Mouse (Mus musculus) heart, embryonic 13.5 days (tissue): ENCODE results near the gene Mvb12b. TPM values are rescaled to one million over a fixed set of nuclear protein-coding genes. Genes with fewer than 3 reads are reported as not detected.
"Not testable (repeated sequence)": the region's sequence is repeated elsewhere in the genome, so short reads cannot be mapped to it uniquely, and the experiment has no call there.

Experiments
- ATAC-seq: fragments of 200-750 bp; cut with Nextera tagmentation; 2 replicates; pipeline ENCODE4 v1.8.0; 2017; ENCODE audit warnings: moderate TSS enrichment; ENCODE audit not compliant: insufficient number of reproducible peaks, low FRiP score, low TSS enrichment; ENCODE audit errors: extremely low read depth
- H3K27ac ChIP-seq: fragments of 300-500 bp; sonication (generic); replicated peaks from 2 replicates; pipeline ENCODE4 v1.5.1; 2015; ENCODE audit warnings: moderate library complexity, mild to moderate bottlenecking, inconsistent platforms
- H3K27me3 ChIP-seq: fragments of 300-500 bp; sonication (generic); replicated peaks from 2 replicates; pipeline ENCODE4 v1.6.1; 2015; ENCODE audit warnings: mild to moderate bottlenecking, inconsistent platforms
- H3K36me3 ChIP-seq: fragments of 300-500 bp; sonication (generic); 2 replicates; pipeline ENCODE4 v1.6.1; 2015; ENCODE audit warnings: mild to moderate bottlenecking, inconsistent platforms
- H3K4me1 ChIP-seq: fragments of 300-500 bp; sonication (generic); 2 replicates; pipeline ENCODE4 v1.6.1; 2015; ENCODE audit warnings: inconsistent platforms
- H3K4me2 ChIP-seq: fragments of 300-500 bp; sonication (generic); 2 replicates; pipeline ENCODE4 v1.6.1; 2015; ENCODE audit warnings: inconsistent platforms, mild to moderate bottlenecking, moderate library complexity
- H3K4me3 ChIP-seq: fragments of 300-500 bp; sonication (generic); 2 replicates; pipeline ENCODE4 v1.5.1; 2015; ENCODE audit warnings: moderate library complexity, mild to moderate bottlenecking, inconsistent platforms
- H3K9ac ChIP-seq: fragments of 300-500 bp; sonication (generic); 2 replicates; pipeline ENCODE4 v1.6.1; 2015; ENCODE audit warnings: inconsistent platforms, mild to moderate bottlenecking, moderate library complexity
- H3K9me3 ChIP-seq: fragments of 300-500 bp; sonication (generic); 2 replicates; pipeline ENCODE4 v1.6.1; 2016; ENCODE audit warnings: inconsistent platforms
- WGBS: fragments of 180-500 bp; shearing (Covaris S2); methylation state at CpG from one replicate; pipeline ENCODE4 v1.1.7; 2015; ENCODE audit warnings: mixed read lengths; 5-methylcytosine and 5-hydroxymethylcytosine counted together
- polyA plus RNA-seq: library from polyadenylated mRNA; unstranded; fragments of >200 nt; fragmentation: Nextera tagmentation; extraction: Ambion mirVana; gene quantifications from 2 replicates; pipeline ENCODE4 v1.2.1, GENCODE M21; 2015

The Mvb12b gene
- polyA plus RNA-seq, 1 experiment from 2014 or later, result 10.9 TPM

- Histone ChIP-seq H3K27ac (no peak overlapping the region), H3K27me3 (peaks cover 18% of the 10 kb centered on the region; the same call in 1 of the 2 replicates), H3K9me3 (no peaks in the 10 kb centered on the region), H3K4me3 (no peak overlapping the region), H3K9ac (no peak overlapping the region), H3K4me2 (no peak overlapping the region), H3K4me1 (peaks cover 18% of the 10 kb centered on the region), H3K36me3 (no peaks in the 10 kb centered on the region)
- ATAC-seq, result no peak
- 50% methylated on average over 8 of the region's 8 CpGs for WGBS
Observed at GRCm38 (mm10) chr2:33914998-33915397, 27.3 kb upstream of the Mvb12b start.

GRCm38 (mm10) chr2:33914334-33914733, 26.6 kb upstream of the Mvb12b start:
- H3K9me3 ChIP-seq, result no peaks in the 10 kb centered on the region
- ATAC-seq, result no peak
- H3K4me3 ChIP-seq, result no peak overlapping the region
- H3K4me2 ChIP-seq, result no peak overlapping the region
- 46% methylated on average over 3 of the region's 3 CpGs for WGBS
- H3K27me3 ChIP-seq, result peaks cover 21% of the 10 kb centered on the region
- H3K4me1 ChIP-seq, result peaks cover 12% of the 10 kb centered on the region
- H3K36me3 ChIP-seq, result no peaks in the 10 kb centered on the region
- no peak overlapping the region for H3K27ac ChIP-seq
- no peak overlapping the region for H3K9ac ChIP-seq

DNA sequence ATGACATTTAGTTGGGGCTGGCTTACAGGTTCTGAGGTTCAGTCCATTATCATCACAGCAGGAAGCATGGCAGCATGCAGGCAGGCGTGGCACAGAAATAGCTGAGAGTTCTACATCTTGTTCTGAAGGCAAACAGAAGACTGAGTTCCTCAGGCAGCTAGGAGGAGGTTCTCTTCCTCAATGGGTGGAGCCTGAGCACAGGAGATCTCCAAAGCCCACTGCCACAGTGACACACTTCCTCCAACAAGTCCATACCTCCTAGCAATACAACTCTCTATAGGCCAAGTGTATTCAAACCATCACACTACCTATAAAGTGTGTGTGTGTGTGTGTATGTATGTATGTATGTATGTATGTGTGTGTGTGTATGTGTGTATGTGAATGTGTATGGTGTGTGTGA, 25.9 kb upstream of the Mvb12b start:
- H3K4me3 ChIP-seq, H3K9me3 ChIP-seq, ATAC-seq, H3K27ac ChIP-seq, H3K9ac ChIP-seq, H3K36me3 ChIP-seq, H3K4me2 ChIP-seq: not testable (repeated sequence)
- 50% methylated on average over 1 of the region's 1 CpGs for WGBS
- Histone ChIP-seq H3K4me1 (peaks cover 10% of the 10 kb centered on the region), H3K27me3 (peaks cover 15% of the 10 kb centered on the region)

GRCm38 (mm10) chr2:33912741-33913140, 25.0 kb upstream of the Mvb12b start:
- Histone ChIP-seq H3K4me3 (no peak overlapping the region), H3K9ac (no peak overlapping the region), H3K27me3 (peaks cover 15% of the 10 kb centered on the region), H3K9me3 (no peaks in the 10 kb centered on the region), H3K36me3 (no peaks in the 10 kb centered on the region), H3K27ac (no peak overlapping the region), H3K4me2 (no peak overlapping the region), H3K4me1 (peaks cover 18% of the 10 kb centered on the region)
- ATAC-seq, result no peak
- WGBS, result 56% methylated on average over 3 of the region's 3 CpGs

- Histone ChIP-seq H3K27ac (peak overlapping the region; percentile 72), H3K4me2 (peak overlapping the region; percentile 11; the same call in 1 of the 2 replicates), H3K27me3 (peaks cover 20% of the 10 kb centered on the region), H3K36me3 (no peaks in the 10 kb centered on the region), H3K9ac (no peak overlapping the region), H3K4me1 (peaks cover 17% of the 10 kb centered on the region), H3K4me3 (no peak overlapping the region), H3K9me3 (peaks cover 8% of the 10 kb centered on the region; the same call in 1 of the 2 replicates)
- ATAC-seq, result no peak
- 36% methylated on average over 8 of the region's 8 CpGs for WGBS
Observed at GRCm38 (mm10) chr2:33908374-33908773, 20.6 kb upstream of the Mvb12b start.

- Histone ChIP-seq H3K9me3 (peaks cover 8% of the 10 kb centered on the region; the same call in 1 of the 2 replicates), H3K36me3 (no peaks in the 10 kb centered on the region), H3K4me2 (no peak overlapping the region), H3K4me3 (no peak overlapping the region), H3K9ac (no peak overlapping the region), H3K4me1 (peaks cover 26% of the 10 kb centered on the region), H3K27ac (no peak overlapping the region), H3K27me3 (peaks cover 20% of the 10 kb centered on the region)
- no peak for ATAC-seq
- 86% methylated on average over 6 of the region's 6 CpGs for WGBS
Observed at GRCm38 (mm10) chr2:33907174-33907573, 19.4 kb upstream of the Mvb12b start.

DNA sequence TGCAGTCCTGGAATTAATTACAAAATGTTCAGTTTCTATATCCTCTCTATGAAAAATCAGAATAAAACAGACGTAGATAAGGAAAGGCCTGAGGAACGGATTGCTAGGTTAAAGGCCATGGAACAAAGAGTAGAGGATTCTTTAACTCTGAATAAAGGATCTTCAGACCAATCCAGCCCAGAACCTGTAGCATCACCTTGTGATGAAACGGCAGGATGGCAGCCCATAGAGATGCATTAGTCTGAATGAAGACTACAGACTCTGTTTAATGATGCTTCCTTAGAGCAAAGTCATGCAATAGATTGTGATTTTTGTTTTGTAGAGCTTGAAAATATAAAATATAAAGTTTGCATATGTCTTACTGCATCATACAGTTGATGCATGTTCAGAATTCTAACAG, 8.1 kb upstream of the Mvb12b start:
- Histone ChIP-seq H3K4me1 (0 out of 2 replicates have a peak, but pooled peaks cover 2% of the 10 kb centered on the region), H3K9ac (no peak overlapping the region), H3K9me3 (no peaks in the 10 kb centered on the region), H3K4me2 (no peak overlapping the region), H3K27me3 (peaks cover 3% of the 10 kb centered on the region; the same call in 1 of the 2 replicates), H3K4me3 (no peak overlapping the region), H3K27ac (no peak overlapping the region), H3K36me3 (no peaks in the 10 kb centered on the region)
- 80% methylated on average over 3 of the region's 3 CpGs for WGBS
- ATAC-seq, result no peak

DNA sequence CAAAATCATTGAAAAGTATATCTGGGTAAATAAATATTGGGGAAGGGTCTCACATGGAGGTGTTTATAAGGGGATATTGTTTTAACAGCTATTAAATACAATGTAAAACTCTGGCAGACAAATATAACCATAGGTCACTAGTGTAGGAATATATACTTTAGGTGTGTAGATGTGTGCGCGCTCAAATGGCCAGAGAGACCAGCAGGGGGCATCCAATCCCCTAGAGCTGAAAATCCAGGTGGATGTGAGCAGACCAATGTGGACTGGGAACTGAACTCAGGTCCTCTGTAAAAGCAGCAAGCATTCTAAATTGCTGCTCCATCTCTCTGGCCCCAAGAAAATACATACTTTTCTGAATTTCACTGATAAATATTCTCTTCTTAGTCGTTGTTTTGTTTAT, 5.4 kb upstream of the Mvb12b start:
- H3K4me3 ChIP-seq, result no peak overlapping the region
- no peaks in the 10 kb centered on the region for H3K36me3 ChIP-seq
- no peak for ATAC-seq
- H3K27me3 ChIP-seq, result peaks cover 3% of the 10 kb centered on the region; the same call in 1 of the 2 replicates
- H3K4me2 ChIP-seq, result no peak overlapping the region
- no peak overlapping the region for H3K27ac ChIP-seq
- H3K4me1 ChIP-seq, result no peaks in the 10 kb centered on the region
- WGBS, result 77% methylated on average over 3 of the region's 3 CpGs
- H3K9me3 ChIP-seq, result no peaks in the 10 kb centered on the region
- H3K9ac ChIP-seq, result no peak overlapping the region

DNA sequence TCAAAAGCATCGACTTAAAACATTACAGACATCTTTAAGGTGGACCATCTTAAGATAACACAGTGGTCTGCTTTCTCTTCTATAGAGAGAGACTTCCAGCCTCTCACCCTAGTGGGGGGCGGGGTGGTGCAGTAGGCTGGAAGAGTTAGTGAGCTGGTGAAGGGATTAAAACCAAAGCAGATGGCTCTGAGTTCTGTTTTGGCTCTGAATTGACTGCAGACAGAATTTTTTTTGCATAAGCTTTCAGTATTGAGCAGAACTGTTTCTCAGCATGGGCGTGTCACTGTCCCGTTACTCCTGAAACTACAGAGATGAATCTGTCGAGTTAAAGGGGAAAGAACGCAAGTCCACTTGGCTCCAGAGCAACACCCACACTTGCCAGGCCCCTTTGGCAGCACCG, 4.6 kb upstream of the Mvb12b start:
- H3K9ac ChIP-seq, result no peak overlapping the region
- no peaks in the 10 kb centered on the region for H3K36me3 ChIP-seq
- H3K27ac ChIP-seq, result no peak overlapping the region
- ATAC-seq, result no peak
- H3K4me2 ChIP-seq, result no peak overlapping the region
- H3K9me3 ChIP-seq, result no peaks in the 10 kb centered on the region
- peaks cover 6% of the 10 kb centered on the region for H3K4me1 ChIP-seq
- no peak overlapping the region for H3K4me3 ChIP-seq
- WGBS, result 72% methylated on average over 7 of the region's 7 CpGs
- peaks cover 3% of the 10 kb centered on the region; the same call in 1 of the 2 replicates for H3K27me3 ChIP-seq

GRCm38 (mm10) chr2:33888100-33888385, 297 bp upstream of the Mvb12b start:
- Histone ChIP-seq H3K27me3 (no peaks in the 10 kb centered on the region), H3K27ac (peak overlapping the region; percentile 82)
- ATAC-seq, result no peak

DNA sequence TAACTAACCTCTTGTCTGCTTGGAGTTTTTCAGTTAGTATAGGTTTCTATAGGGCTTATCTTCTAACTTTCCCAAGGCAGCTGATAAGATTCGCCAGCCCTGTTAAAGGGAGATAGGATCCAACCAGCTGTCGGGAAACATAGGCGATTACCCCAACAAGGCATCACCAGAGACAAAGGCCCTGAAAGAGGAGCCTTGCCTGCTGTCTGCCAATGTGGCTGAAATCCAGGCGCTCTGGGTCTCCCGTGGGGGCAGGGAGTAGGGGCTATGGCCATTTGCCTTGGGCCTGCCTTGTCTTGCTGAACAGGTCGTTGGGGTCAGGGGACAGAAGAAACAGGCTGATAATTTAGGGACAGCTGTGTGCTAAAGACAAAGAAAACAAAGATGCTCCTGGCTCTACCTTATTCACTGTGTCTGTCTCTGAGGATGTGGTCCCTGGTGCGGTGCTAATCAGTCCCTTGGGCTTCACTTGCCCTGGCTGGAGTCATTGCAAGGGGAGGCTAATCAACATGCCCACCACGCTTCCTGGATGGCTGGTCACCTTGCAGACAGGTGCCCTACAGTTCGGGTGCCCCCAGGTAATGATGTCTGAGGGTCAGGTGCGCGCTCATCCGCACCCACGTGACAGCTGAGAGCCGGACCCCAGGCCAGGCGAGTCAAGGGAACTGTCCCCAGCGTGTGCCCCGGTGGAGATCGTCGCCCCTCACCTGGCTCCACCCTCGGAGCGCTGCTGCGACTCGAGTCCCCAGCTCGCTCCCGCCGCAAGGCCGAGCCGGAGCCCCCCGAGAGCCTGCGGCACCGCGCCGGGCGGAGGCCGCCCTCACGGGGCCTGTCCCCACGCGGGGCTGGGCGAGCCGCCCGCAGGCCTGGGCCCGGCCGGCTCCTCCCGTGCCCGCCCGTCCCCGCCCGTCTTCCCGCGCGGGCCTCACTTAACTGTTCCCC, 1.1 kb downstream of the Mvb12b start:
- ATAC-seq, result no peak; the same call in 1 of the 2 replicates
- 2% methylated on average over 50 of the region's 51 CpGs for WGBS
- no peaks in the 10 kb centered on the region for H3K9me3 ChIP-seq

More at GRCm38 (mm10) chr2:33888100-33888385, 297 bp upstream of the Mvb12b start:
- H3K9me3 ChIP-seq, result no peaks in the 10 kb centered on the region
- H3K4me2 ChIP-seq, result peak overlapping the region; percentile 83
- H3K36me3 ChIP-seq, result no peaks in the 10 kb centered on the region
- WGBS, result 67% methylated on average over 6 of the region's 6 CpGs
- H3K9ac ChIP-seq, result peak overlapping the region; percentile 98
- H3K4me1 ChIP-seq, result peaks cover 29% of the 10 kb centered on the region
- H3K4me3 ChIP-seq, result peak overlapping the region; percentile 90

More for the DNA sequence above, 1.1 kb downstream of the Mvb12b start:
- Histone ChIP-seq H3K4me3 (peak overlapping the region; percentile 90), H3K4me2 (peak overlapping the region; percentile 83), H3K36me3 (no peaks in the 10 kb centered on the region), H3K27ac (peak overlapping the region; percentile 82), H3K4me1 (peaks cover 29% of the 10 kb centered on the region), H3K27me3 (peaks cover 2% of the 10 kb centered on the region; the same call in 1 of the 2 replicates), H3K9ac (peak overlapping the region; percentile 98)
